Mouse (Mus musculus): Measurements from ENCODE around the gene Scn10a. TPM values are rescaled to one million over a fixed set of nuclear protein-coding genes. Genes with fewer than 3 reads are reported as not detected.

Gene Scn10a
- total RNA-seq (2023): not detected

GRCm38 (mm10) chr9:119719222-119719621, at the start of gene Scn10a:
Gene Scn10a, minus strand, starts transcription at chr9:119719322.

GRCm38 (mm10) chr9:119578636-119579438, 140.3 kb downstream of the Scn10a start, which contains the start of gene Scn5a:
Gene Scn5a, minus strand, starts transcription at chr9:119579016.

Other genes starting within 250 kb of the Scn10a start
- 0.12 TPM for gene Scn5a, start 140.3 kb downstream of the Scn10a start, total RNA-seq (2023)
- gene Scn11a, start 106.1 kb upstream of the Scn10a start, total RNA-seq (2023): not detected
- 69.2 TPM for gene Wdr48, start 175.6 kb upstream of the Scn10a start, total RNA-seq (2023)
- 2.5 TPM for gene Gorasp1, start 218.2 kb upstream of the Scn10a start, total RNA-seq (2023)
- not detected for gene Ttc21a, start 218.3 kb upstream of the Scn10a start, total RNA-seq (2023)

Measured in CD4-positive naive resting alpha-beta T cell, adult 57 days (primary cell).